Mouse (Mus musculus) heart, embryonic 15.5 days (tissue): ENCODE measurements at regions not wholly inside any gene's neighbourhood (a gene's known extent, or its start where the extent isn't known, plus 50 kb on each side); places are given as distances from the start of the nearest gene placed in this dataset.
A peak's percentile ranks its signal among the peaks of the same experiment; 100 is the strongest.

Experiments used
- ATAC-seq: fragments of 200-750 bp; cut with Nextera tagmentation; replicated peaks from 2 replicates; pipeline ENCODE4 v1.8.0; 2017; ENCODE audit warnings: low read depth, moderate TSS enrichment; ENCODE audit not compliant: insufficient number of reproducible peaks, insufficient read depth, low FRiP score
- H3K27ac ChIP-seq: fragments of 300-500 bp; sonication (generic); 2 replicates; pipeline ENCODE4 v1.5.1; 2015; ENCODE audit warnings: mild to moderate bottlenecking, inconsistent platforms
- H3K27me3 ChIP-seq: fragments of 300-500 bp; sonication (generic); 2 replicates; pipeline ENCODE4 v1.6.1; 2015; ENCODE audit warnings: inconsistent platforms
- H3K36me3 ChIP-seq: fragments of 300-500 bp; sonication (generic); 2 replicates; pipeline ENCODE4 v1.6.1; 2015; ENCODE audit warnings: mild to moderate bottlenecking, inconsistent platforms
- H3K4me1 ChIP-seq: fragments of 300-500 bp; sonication (generic); replicated peaks from 2 replicates; pipeline ENCODE4 v1.6.1; 2015; ENCODE audit warnings: inconsistent platforms
- H3K4me2 ChIP-seq: fragments of 300-500 bp; sonication (generic); 2 replicates; pipeline ENCODE4 v1.6.1; 2015; ENCODE audit warnings: inconsistent platforms, mild to moderate bottlenecking, moderate library complexity
- H3K4me3 ChIP-seq: fragments of 300-500 bp; sonication (generic); 2 replicates; pipeline ENCODE4 v1.5.1; 2015; ENCODE audit warnings: mild to moderate bottlenecking, inconsistent platforms
- H3K9ac ChIP-seq: fragments of 300-500 bp; sonication (generic); 2 replicates; pipeline ENCODE4 v1.6.1; 2015; ENCODE audit warnings: mild to moderate bottlenecking, inconsistent platforms
- H3K9me3 ChIP-seq: fragments of 300-500 bp; sonication (generic); replicated peaks from 2 replicates; pipeline ENCODE4 v1.6.1; 2016; ENCODE audit warnings: inconsistent platforms
- WGBS: fragments of 180-500 bp; shearing (Covaris S2); methylation state at CpG from one replicate; pipeline ENCODE4 v1.1.7; 2015; ENCODE audit warnings: mixed read lengths; 5-methylcytosine and 5-hydroxymethylcytosine counted together

DNA sequence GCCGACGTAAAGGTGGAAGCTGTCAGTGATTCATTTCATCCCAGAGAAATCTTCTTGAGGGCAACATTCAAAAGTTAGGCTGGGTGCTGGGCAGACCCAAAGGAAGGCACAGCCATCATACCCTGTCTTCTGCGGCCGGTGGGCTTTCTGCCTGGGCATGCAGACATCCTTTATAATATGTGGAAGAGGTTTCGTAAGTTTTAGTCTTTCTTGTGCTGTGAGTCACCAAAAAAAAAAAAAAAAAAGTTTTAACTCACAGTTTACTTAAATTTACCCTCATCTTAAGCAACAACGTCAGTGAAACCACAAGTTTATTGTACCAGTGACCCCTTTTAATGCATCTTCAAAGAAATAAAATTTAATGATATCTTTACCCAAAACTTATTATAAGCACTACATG lies 128.7 kb downstream of the Dusp6 start:
- no peak for ATAC-seq
- Histone ChIP-seq H3K27ac (no peak overlapping the region), H3K27me3 (no peaks in the 10 kb centered on the region), H3K4me3 (no peak overlapping the region), H3K4me2 (no peak overlapping the region), H3K4me1 (peaks cover 5% of the 10 kb centered on the region), H3K36me3 (no peaks in the 10 kb centered on the region), H3K9ac (no peak overlapping the region), H3K9me3 (no peaks in the 10 kb centered on the region)
- WGBS, result 86% methylated on average over 6 of the region's 6 CpGs

DNA sequence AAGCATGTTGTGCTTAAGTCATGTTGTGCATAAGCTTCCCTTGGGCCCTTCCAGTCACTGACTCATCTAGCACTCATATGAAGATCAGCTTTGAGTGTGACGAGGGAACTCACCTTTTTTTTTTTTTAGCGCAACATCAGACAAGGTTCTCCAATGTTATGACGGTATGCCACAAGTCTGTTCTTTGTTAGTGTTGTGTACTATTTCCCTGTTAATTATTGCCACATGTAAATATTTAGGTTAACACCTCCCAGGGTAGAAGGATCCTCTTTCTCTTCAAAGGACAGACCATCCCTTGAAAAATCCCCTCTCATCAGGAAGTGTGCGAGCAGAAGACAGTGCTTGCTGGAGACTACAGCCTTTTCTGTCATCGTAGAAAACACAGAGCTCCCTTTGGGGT lies 129.9 kb downstream of the Dusp6 start:
- H3K4me2 ChIP-seq, result no peak overlapping the region
- H3K9me3 ChIP-seq, result no peaks in the 10 kb centered on the region
- peaks cover 5% of the 10 kb centered on the region for H3K4me1 ChIP-seq
- H3K36me3 ChIP-seq, result no peaks in the 10 kb centered on the region
- no peaks in the 10 kb centered on the region for H3K27me3 ChIP-seq
- WGBS, result 76% methylated on average over 5 of the region's 5 CpGs
- no peak overlapping the region for H3K9ac ChIP-seq
- no peak for ATAC-seq
- no peak overlapping the region for H3K27ac ChIP-seq
- H3K4me3 ChIP-seq, result no peak overlapping the region

DNA sequence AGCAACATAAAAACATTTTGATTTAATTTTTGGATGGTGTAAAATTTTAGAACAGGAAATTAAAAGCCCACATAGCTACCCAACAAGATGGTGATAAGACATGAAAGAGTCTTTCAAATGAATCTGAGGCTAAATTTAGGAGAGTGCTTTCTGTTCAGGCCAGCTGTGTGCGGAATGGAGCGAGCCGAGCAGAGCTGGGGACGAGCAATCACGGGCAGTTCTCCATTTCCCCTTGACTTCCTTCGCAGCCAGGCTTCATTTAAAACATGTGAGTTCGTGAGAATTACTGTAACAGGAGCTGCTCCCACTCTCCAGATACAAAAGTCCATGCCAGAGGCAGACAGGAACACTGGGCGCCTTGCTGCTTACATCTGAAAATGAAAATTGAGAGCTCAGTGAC lies 130.5 kb downstream of the Dusp6 start:
- H3K4me3 ChIP-seq, result no peak overlapping the region
- peak overlapping the region; percentile 38 for H3K4me2 ChIP-seq
- H3K27me3 ChIP-seq, result no peaks in the 10 kb centered on the region
- H3K9me3 ChIP-seq, result no peaks in the 10 kb centered on the region
- no peak for ATAC-seq
- peaks cover 5% of the 10 kb centered on the region for H3K4me1 ChIP-seq
- WGBS, result 30% methylated on average over 8 of the region's 8 CpGs
- no peaks in the 10 kb centered on the region for H3K36me3 ChIP-seq
- no peak overlapping the region for H3K9ac ChIP-seq
- 0 out of 2 replicates have a peak overlapping the region, but pooled peaks have one; percentile 29 for H3K27ac ChIP-seq

DNA sequence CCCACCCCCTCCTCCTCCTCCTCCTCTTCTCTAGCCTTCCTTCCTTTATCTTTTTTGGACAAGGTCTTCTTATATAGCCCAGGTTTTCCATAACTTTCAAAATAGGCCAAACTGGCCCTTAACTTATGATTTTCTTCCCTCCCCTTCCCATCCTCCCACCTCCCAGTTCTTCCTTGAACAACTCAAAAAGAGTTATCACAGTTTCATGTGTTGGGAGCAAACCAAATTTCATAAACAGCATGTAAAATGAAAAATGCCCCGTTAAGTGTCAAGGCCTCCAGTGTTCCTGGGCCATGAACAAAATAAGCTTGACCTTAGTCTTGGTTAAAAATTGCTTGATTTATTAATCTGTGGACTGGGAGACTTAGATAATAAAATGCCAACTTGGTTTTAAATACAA lies 132.4 kb downstream of the Dusp6 start:
- peaks cover 5% of the 10 kb centered on the region for H3K4me1 ChIP-seq
- WGBS, result 81% methylated on average over 1 of the region's 1 CpGs
- no peak overlapping the region for H3K27ac ChIP-seq
- no peaks in the 10 kb centered on the region for H3K9me3 ChIP-seq
- no peaks in the 10 kb centered on the region for H3K27me3 ChIP-seq
- ATAC-seq, result no peak
- H3K4me3 ChIP-seq, result no peak overlapping the region
- no peak overlapping the region for H3K9ac ChIP-seq
- no peak overlapping the region for H3K4me2 ChIP-seq
- no peaks in the 10 kb centered on the region for H3K36me3 ChIP-seq

DNA sequence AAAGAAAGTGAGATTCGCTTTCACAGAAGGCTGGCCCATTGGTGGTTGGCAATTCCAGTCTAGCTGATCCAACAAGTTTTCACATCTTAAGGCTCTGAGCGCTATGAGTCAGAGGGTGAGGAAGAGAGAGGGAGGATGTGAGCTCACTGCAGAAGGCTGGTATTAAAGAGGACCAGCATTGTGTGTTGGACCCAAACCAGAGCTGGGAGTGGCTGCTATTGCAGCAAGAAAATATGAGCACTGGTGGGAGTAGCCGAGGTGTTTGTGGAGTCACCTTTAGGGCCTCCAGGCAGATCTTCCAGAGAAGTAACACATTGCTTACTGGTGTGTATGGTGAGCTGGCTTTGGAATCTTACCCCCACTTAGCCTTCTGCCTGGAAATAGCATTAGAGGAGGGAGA lies 133.6 kb downstream of the Dusp6 start:
- WGBS, result 63% methylated on average over 3 of the region's 3 CpGs
- Histone ChIP-seq H3K4me1 (peaks cover 5% of the 10 kb centered on the region), H3K9me3 (no peaks in the 10 kb centered on the region), H3K36me3 (no peaks in the 10 kb centered on the region), H3K9ac (no peak overlapping the region), H3K27ac (no peak overlapping the region), H3K4me2 (no peak overlapping the region), H3K4me3 (no peak overlapping the region), H3K27me3 (no peaks in the 10 kb centered on the region)
- ATAC-seq, result no peak

DNA sequence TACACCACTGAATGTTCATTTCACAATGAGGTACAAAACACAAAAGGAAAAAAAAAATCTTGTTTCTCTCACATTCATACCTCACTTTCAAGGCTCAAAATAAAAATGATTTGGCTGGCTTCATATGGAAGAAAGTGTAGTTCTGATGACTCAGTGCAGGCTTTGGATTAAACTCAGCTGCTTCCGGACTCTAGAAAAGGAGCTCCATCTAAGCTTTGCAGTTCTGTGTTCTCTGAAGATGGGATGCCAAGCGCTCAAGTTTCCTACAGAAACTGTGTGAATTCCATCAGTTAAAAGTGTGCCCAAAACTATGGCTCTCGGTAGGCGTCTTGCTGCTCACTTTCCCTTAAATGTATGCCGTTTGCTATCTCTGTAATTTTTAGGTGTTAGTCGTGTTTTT lies 137.0 kb downstream of the Dusp6 start:
- Histone ChIP-seq H3K9me3 (no peaks in the 10 kb centered on the region), H3K4me1 (no peaks in the 10 kb centered on the region), H3K4me2 (no peak overlapping the region), H3K9ac (no peak overlapping the region), H3K27me3 (no peaks in the 10 kb centered on the region), H3K27ac (no peak overlapping the region), H3K36me3 (no peaks in the 10 kb centered on the region), H3K4me3 (no peak overlapping the region)
- 85% methylated on average over 6 of the region's 6 CpGs for WGBS
- ATAC-seq, result no peak

DNA sequence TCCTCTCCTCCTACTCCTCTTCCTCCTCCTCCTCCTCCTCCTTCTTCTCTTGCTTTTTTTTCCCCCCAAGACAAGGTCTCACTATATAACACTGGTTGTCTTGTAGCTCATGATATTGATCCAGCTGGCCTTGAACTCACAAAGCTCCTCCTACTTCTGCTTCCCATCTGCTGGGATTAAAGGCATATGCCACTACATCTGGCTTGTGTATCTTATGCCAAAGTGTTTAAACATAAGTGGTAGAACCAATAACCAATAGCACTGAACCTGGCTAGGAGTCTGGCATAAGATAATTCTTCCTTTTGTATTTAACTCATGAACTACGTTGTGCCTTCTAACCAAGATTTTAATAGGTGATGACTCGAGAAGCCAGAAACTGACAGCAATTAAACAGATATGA lies 143.7 kb downstream of the Dusp6 start:
- no peaks in the 10 kb centered on the region for H3K36me3 ChIP-seq
- no peak for ATAC-seq
- H3K9ac ChIP-seq, result no peak overlapping the region
- H3K4me2 ChIP-seq, result no peak overlapping the region
- H3K9me3 ChIP-seq, result no peaks in the 10 kb centered on the region
- 79% methylated on average over 2 of the region's 2 CpGs for WGBS
- H3K4me3 ChIP-seq, result no peak overlapping the region
- no peak overlapping the region for H3K27ac ChIP-seq
- H3K4me1 ChIP-seq, result peaks cover 6% of the 10 kb centered on the region; the same call in 1 of the 2 replicates
- no peaks in the 10 kb centered on the region for H3K27me3 ChIP-seq

DNA sequence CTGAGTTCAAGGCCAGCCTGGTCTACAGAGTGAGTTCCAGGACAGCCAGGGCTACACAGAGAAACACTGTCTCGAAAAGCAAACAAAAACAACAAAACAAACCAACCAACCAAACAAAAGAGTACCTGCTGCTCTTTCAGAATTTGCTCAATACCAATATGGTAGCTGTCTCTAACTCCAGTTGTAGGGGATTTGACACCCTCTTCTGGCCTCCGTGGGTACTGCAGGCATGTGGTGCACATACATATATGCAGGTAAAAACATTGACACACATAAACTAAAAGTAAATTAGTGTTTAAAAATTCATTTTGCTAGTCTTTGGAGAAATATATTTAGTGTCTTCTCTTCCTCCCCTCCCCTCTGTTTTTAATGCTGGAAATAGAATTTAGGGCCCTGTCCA lies 145.8 kb downstream of the Dusp6 start:
- H3K27ac ChIP-seq, result 0 out of 2 replicates have a peak overlapping the region, but pooled peaks have one; percentile 50
- WGBS, result 88% methylated on average over 2 of the region's 2 CpGs
- H3K27me3 ChIP-seq, result no peaks in the 10 kb centered on the region
- no peak overlapping the region for H3K9ac ChIP-seq
- H3K4me1 ChIP-seq, result peaks cover 8% of the 10 kb centered on the region; the same call in 1 of the 2 replicates
- H3K4me2 ChIP-seq, result no peak overlapping the region
- no peaks in the 10 kb centered on the region for H3K36me3 ChIP-seq
- no peak for ATAC-seq
- no peaks in the 10 kb centered on the region for H3K9me3 ChIP-seq
- H3K4me3 ChIP-seq, result no peak overlapping the region

DNA sequence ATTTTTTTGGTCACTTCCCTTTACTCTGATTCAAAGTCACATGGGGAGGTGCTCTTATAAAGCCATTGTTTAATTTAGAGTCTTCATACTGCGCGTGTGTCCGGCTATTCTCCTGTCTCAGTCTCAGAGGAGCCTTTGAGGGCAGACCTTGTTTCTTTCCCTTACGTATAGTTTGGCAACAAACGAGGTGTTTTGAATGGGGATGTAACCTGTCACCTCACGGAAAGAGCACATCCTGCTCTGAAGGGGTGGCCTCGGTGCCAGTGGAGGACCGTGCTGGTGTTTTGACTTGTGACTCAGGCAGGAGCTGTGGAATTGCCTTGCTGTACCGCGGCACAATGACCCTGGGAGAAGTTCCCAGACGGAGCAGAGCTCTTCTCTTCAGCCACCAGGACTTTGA lies 146.7 kb downstream of the Dusp6 start:
- Histone ChIP-seq H3K9me3 (no peaks in the 10 kb centered on the region), H3K9ac (no peak overlapping the region), H3K4me1 (peaks cover 8% of the 10 kb centered on the region; the same call in 1 of the 2 replicates), H3K36me3 (no peaks in the 10 kb centered on the region), H3K27ac (peak overlapping the region; percentile 59), H3K4me3 (no peak overlapping the region), H3K27me3 (no peaks in the 10 kb centered on the region), H3K4me2 (no peak overlapping the region)
- ATAC-seq, result peak; percentile 50; the same call in 1 of the 2 replicates
- 62% methylated on average over 11 of the region's 11 CpGs for WGBS

DNA sequence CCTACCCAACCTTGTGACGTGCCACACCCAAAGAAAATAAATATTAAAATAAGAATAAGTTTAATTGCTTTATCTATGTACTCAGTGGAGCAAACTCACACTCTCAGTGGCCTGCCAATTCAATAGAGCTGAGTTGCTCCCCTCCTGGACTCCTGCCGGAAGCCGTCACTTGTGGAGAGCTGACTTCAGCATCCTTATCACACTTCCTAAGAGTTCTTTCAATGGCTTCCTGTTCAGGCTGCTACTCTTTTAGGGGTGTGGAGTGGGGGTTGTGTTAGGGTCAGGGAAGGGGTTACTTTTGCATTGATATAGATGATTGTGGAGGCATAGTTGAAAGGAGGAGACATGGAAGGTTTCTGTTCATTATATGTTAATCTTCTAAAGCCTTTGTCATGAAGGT lies 147.7 kb downstream of the Dusp6 start:
- Histone ChIP-seq H3K9ac (no peak overlapping the region), H3K27ac (peak overlapping the region; percentile 10; the same call in 1 of the 2 replicates), H3K4me1 (peaks cover 8% of the 10 kb centered on the region; the same call in 1 of the 2 replicates), H3K4me3 (no peak overlapping the region), H3K9me3 (no peaks in the 10 kb centered on the region), H3K36me3 (no peaks in the 10 kb centered on the region), H3K4me2 (no peak overlapping the region), H3K27me3 (no peaks in the 10 kb centered on the region)
- ATAC-seq, result 0 out of 2 replicates have a peak, but pooled peaks have one; percentile 58
- 29% methylated on average over 3 of the region's 3 CpGs for WGBS

DNA sequence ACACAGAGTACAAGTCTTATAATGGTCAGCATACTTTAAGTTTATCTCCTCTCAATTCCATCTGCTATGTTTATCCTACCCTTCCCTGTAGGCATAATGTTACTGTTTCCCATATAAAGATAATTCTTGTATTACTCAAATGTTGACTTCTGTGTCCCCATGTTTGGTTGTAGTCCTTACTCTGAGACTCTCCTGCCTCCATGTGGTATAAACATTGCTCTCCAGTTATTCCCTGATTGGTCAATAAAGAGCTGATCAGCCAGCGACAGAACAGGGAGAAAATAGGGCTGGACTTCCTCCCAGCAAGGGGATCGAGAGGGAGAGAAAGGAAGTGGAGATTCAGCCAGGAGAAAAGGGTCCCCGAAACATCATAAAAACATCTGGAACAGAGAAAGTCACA lies 150.4 kb downstream of the Dusp6 start:
- WGBS, result 71% methylated on average over 3 of the region's 3 CpGs
- H3K27ac ChIP-seq, result no peak overlapping the region
- H3K9ac ChIP-seq, result no peak overlapping the region
- H3K36me3 ChIP-seq, result no peaks in the 10 kb centered on the region
- ATAC-seq, result no peak
- peaks cover 10% of the 10 kb centered on the region for H3K4me1 ChIP-seq
- H3K9me3 ChIP-seq, result no peaks in the 10 kb centered on the region
- H3K4me3 ChIP-seq, result no peak overlapping the region
- no peaks in the 10 kb centered on the region for H3K27me3 ChIP-seq
- no peak overlapping the region for H3K4me2 ChIP-seq

DNA sequence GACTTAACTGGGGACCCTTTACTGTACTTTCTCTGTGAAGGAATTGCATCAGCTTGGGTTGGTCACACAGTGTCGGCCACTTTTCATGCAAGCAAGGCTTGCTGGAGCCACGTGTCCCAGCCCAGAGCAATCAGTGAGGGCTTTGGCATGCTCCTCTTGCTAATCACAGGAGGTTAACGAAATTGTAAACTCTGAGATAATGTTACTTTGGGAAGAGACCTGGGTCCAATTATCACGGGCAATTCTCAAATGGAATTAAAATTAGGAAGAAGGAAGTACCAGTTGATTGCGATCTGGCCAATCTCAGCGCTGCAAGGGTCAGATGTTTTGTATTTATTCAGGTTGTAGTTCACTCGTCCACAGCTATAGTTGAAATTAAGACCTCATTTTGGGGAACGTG lies 153.2 kb downstream of the Dusp6 start:
- no peak for ATAC-seq
- 55% methylated on average over 8 of the region's 8 CpGs for WGBS

More for the DNA sequence above, 153.2 kb downstream of the Dusp6 start:
- no peaks in the 10 kb centered on the region for H3K36me3 ChIP-seq
- no peak overlapping the region for H3K4me2 ChIP-seq
- no peak overlapping the region for H3K9ac ChIP-seq
- no peak overlapping the region for H3K27ac ChIP-seq
- H3K4me3 ChIP-seq, result no peak overlapping the region
- no peaks in the 10 kb centered on the region for H3K27me3 ChIP-seq
- peaks cover 4% of the 10 kb centered on the region; the same call in 1 of the 2 replicates for H3K4me1 ChIP-seq
- H3K9me3 ChIP-seq, result no peaks in the 10 kb centered on the region
